Mouse (Mus musculus) retina, postnatal 1 day (tissue): ENCODE measurements around the gene Peak1.
A peak's percentile ranks its signal among the peaks of the same experiment; 100 is the strongest.

ENCODE experiments used
- DNase-seq: peaks from one replicate; pipeline ENCODE4 v3.0.0-alpha.2; 2012

Gene Peak1

GRCm38 (mm10) chr9:56191498-56192455 lies 226.1 kb downstream of the Peak1 start:
- DNase-seq, result peak; percentile 50

GRCm38 (mm10) chr9:56180118-56180781 lies 237.6 kb downstream of the Peak1 start:
- peak; percentile 46 for DNase-seq

GRCm38 (mm10) chr9:56179416-56180117 lies 238.3 kb downstream of the Peak1 start:
- peak; percentile 47 for DNase-seq

- DNase-seq, result no peak
Observed at GRCm38 (mm10) chr9:56177354-56177753, 240.5 kb downstream of the Peak1 start.

- DNase-seq, result no peak
Observed at GRCm38 (mm10) chr9:56175316-56175715, 242.6 kb downstream of the Peak1 start.

GRCm38 (mm10) chr9:56167690-56168089 lies 250.2 kb downstream of the Peak1 start:
- peak; percentile 40 for DNase-seq

GRCm38 (mm10) chr9:56166161-56166560 lies 251.7 kb downstream of the Peak1 start:
- DNase-seq, result no peak

- no peak for DNase-seq
Observed at GRCm38 (mm10) chr9:56165377-56165776, 252.5 kb downstream of the Peak1 start, which contains the start of gene Tspan3. Gene Tspan3, minus strand, starts transcription at chr9:56165477.

GRCm38 (mm10) chr9:56160341-56161141 lies 257.3 kb downstream of the Peak1 start:
- DNase-seq, result peak; percentile 96

GRCm38 (mm10) chr9:56159456-56159855 lies 258.4 kb downstream of the Peak1 start:
- no peak for DNase-seq

- DNase-seq, result no peak
Observed at GRCm38 (mm10) chr9:56158077-56158476, 259.8 kb downstream of the Peak1 start.

GRCm38 (mm10) chr9:56154572-56154971 lies 263.3 kb downstream of the Peak1 start:
- peak; percentile 44 for DNase-seq

- DNase-seq, result no peak
Observed at GRCm38 (mm10) chr9:56152482-56153007, 265.3 kb downstream of the Peak1 start.

GRCm38 (mm10) chr9:56151745-56152481 lies 266.0 kb downstream of the Peak1 start:
- peak; percentile 27 for DNase-seq
